Mouse (Mus musculus) E14TG2a.4 (cell line): Measurements from ENCODE around the gene Klhl32.

ENCODE experiments used
- H3K27me3 ChIP-seq: 2 replicates; pipeline ENCODE4 v1.6.1; 2014; ENCODE audit warnings: low read length, control low read depth; ENCODE audit not compliant: insufficient read depth
- H3K36me3 ChIP-seq: 2 replicates; pipeline ENCODE4 v1.6.1; 2014; ENCODE audit warnings: low read length, control low read depth; ENCODE audit not compliant: insufficient read depth
- H3K4me1 ChIP-seq: replicated peaks from 2 replicates; pipeline ENCODE4 v1.6.1; 2014; ENCODE audit warnings: low read depth, low read length, control low read depth
- H3K4me3 ChIP-seq: replicated peaks from 2 replicates; pipeline ENCODE4 v1.5.1; 2014; ENCODE audit warnings: mild to moderate bottlenecking, low read length
- H3K9me3 ChIP-seq: 2 replicates; pipeline ENCODE4 v1.6.1; 2014; ENCODE audit warnings: low read length, control low read depth
- CTCF ChIP-seq: conservative IDR thresholded peaks from 2 replicates; pipeline ENCODE4 v1.5.1; 2014; ENCODE audit warnings: low read length
- NANOG ChIP-seq: IDR thresholded peaks from 2 replicates; pipeline ENCODE4 v1.6.1; 2014; ENCODE audit warnings: borderline replicate concordance, low read length, mixed read lengths
- POU5F1 ChIP-seq: IDR thresholded peaks from 2 replicates; pipeline ENCODE4 v1.6.1; 2014; ENCODE audit warnings: low read length, borderline replicate concordance

Gene Klhl32

GRCm38 (mm10) chr4:24789331-24789730 is 61.6 kb downstream of the Klhl32 start:
- Histone ChIP-seq H3K36me3 (no peaks in the 10 kb centered on the region), H3K4me1 (no peaks in the 10 kb centered on the region; the same call in 1 of the 2 replicates), H3K9me3 (no peaks in the 10 kb centered on the region), H3K27me3 (no peaks in the 10 kb centered on the region), H3K4me3 (no peak overlapping the region)
- TF ChIP-seq NANOG (no peak), POU5F1 (no peak), CTCF (no peak)

GRCm38 (mm10) chr4:24785757-24786532 is 65.0 kb downstream of the Klhl32 start:
- Histone ChIP-seq H3K27me3 (no peaks in the 10 kb centered on the region), H3K4me1 (no peaks in the 10 kb centered on the region), H3K36me3 (no peaks in the 10 kb centered on the region), H3K9me3 (no peaks in the 10 kb centered on the region), H3K4me3 (no peak overlapping the region)
- TF ChIP-seq NANOG (no peak), POU5F1 (no peak), CTCF (no peak)

GRCm38 (mm10) chr4:24765919-24766318 is 85.0 kb downstream of the Klhl32 start:
- Histone ChIP-seq H3K27me3 (no peaks in the 10 kb centered on the region), H3K9me3 (no peaks in the 10 kb centered on the region), H3K4me3 (no peak overlapping the region), H3K36me3 (no peaks in the 10 kb centered on the region), H3K4me1 (no peaks in the 10 kb centered on the region)
- TF ChIP-seq CTCF (no peak), POU5F1 (no peak), NANOG (no peak)

- no peaks in the 10 kb centered on the region for H3K27me3 ChIP-seq
- H3K36me3 ChIP-seq: no peaks in the 10 kb centered on the region
- no peak overlapping the region for H3K4me3 ChIP-seq
- H3K4me1 ChIP-seq: no peaks in the 10 kb centered on the region
- TF ChIP-seq NANOG: no peak
- no peak for TF ChIP-seq CTCF
- no peak for TF ChIP-seq POU5F1
- H3K9me3 ChIP-seq: no peaks in the 10 kb centered on the region
Measured at GRCm38 (mm10) chr4:24765469-24765868, 85.5 kb downstream of the Klhl32 start.

- Histone ChIP-seq H3K36me3 (no peaks in the 10 kb centered on the region), H3K4me3 (no peak overlapping the region), H3K27me3 (no peaks in the 10 kb centered on the region), H3K4me1 (no peaks in the 10 kb centered on the region), H3K9me3 (no peaks in the 10 kb centered on the region)
- no peak for TF ChIP-seq CTCF
- TF ChIP-seq NANOG: no peak
- TF ChIP-seq POU5F1: no peak
Measured at GRCm38 (mm10) chr4:24764558-24764957, 86.4 kb downstream of the Klhl32 start.

- Histone ChIP-seq H3K27me3 (no peaks in the 10 kb centered on the region), H3K36me3 (no peaks in the 10 kb centered on the region), H3K4me1 (no peaks in the 10 kb centered on the region), H3K4me3 (no peak overlapping the region), H3K9me3 (no peaks in the 10 kb centered on the region)
- TF ChIP-seq CTCF (no peak), POU5F1 (no peak), NANOG (no peak)
Measured at GRCm38 (mm10) chr4:24763451-24763850, 87.5 kb downstream of the Klhl32 start.

GRCm38 (mm10) chr4:24758954-24759353 is 92.0 kb downstream of the Klhl32 start:
- TF ChIP-seq CTCF (no peak), NANOG (no peak), POU5F1 (no peak)
- Histone ChIP-seq H3K4me1 (no peaks in the 10 kb centered on the region), H3K36me3 (no peaks in the 10 kb centered on the region), H3K27me3 (no peaks in the 10 kb centered on the region), H3K4me3 (no peak overlapping the region), H3K9me3 (no peaks in the 10 kb centered on the region)

- TF ChIP-seq POU5F1 (no peak), CTCF (no peak), NANOG (no peak)
- no peaks in the 10 kb centered on the region for H3K9me3 ChIP-seq
- H3K27me3 ChIP-seq: no peaks in the 10 kb centered on the region
- no peaks in the 10 kb centered on the region for H3K36me3 ChIP-seq
- H3K4me1 ChIP-seq: no peaks in the 10 kb centered on the region
- no peak overlapping the region for H3K4me3 ChIP-seq
Measured at GRCm38 (mm10) chr4:24752517-24753208, 98.3 kb downstream of the Klhl32 start.
